Mouse (Mus musculus) G1E (cell line): ENCODE results near the gene Lenep.

Experiments used
- CTCF ChIP-seq: IDR thresholded peaks from 2 replicates; pipeline ENCODE4 v1.5.1; 2012; ENCODE audit warnings: low read depth, low read length, inconsistent platforms, mixed read lengths
- GATA1 ChIP-seq: IDR thresholded peaks from 2 replicates; pipeline ENCODE4 v1.6.1; 2012; ENCODE audit warnings: borderline replicate concordance, low read length, inconsistent platforms, mixed read lengths

GRCm38 (mm10) chr3:89435041-89435440 lies 32.4 kb upstream of the Lenep start:
- TF ChIP-seq CTCF, result no peak
- TF ChIP-seq GATA1, result no peak
